In the genomic region with DNA sequence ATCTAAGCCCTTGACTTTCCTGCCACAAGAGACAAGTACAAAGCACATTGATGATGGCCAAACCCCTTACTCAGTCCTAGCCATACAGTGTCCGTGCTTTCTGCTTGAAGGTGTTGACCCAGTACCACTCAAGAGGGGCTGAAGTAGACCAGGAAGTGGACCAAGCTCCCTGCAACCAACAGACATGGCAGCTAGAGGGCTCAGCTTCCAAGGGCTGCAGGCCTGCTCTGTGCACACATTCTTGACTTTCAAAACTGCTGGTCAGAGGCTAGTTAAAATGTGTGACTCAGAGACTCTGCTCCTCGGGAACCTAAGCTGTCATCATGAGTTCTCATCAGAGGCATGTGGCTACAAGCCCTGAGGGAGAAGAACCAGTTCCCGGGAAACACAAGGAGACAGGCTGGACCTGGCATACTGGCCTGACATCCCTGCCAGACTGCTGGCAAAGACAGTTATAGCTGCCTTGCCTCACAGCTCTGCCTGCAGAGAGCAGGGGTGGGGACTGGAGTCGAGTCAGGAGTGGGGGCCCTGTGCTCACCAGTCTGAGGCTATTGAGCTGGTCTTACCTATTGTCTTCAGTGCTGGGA, we compare ENCODE assay signal across 12 mouse cellular contexts. TPM values are rescaled to one million over a fixed set of nuclear protein-coding genes. Genes with fewer than 3 reads are reported as not detected.
DNase-seq lines count a peak whose midpoint lies in the region; ATAC-seq and TF ChIP-seq lines count a peak whose summit lies in the region.
"Had no signal": no experiment of that assay in that cellular context is flagged by ENCODE, and none has a peak within 500 bp of the region (broad histone marks: within the 10 kb centered on the region; RNA-seq: fewer than 3 reads in every experiment).

No protein-coding gene starts in this region.

- 0 out of 2 replicates have a peak, but pooled peaks have one; percentile 15 for TF ChIP-seq CTCF in cortical plate, adult 2 months (IDR thresholded peaks at IDR 0.05; ENCODE audit: extremely low read depth, insufficient read depth, low read length)
- TF ChIP-seq CTCF in kidney, adult 2 months (conservative IDR thresholded peaks at IDR 0.05; ENCODE audit: insufficient read depth, insufficient read length, low read depth, low read length), result no peak
- TF ChIP-seq CTCF in lung, postnatal 0 days (IDR thresholded peaks at IDR 0.05), result no peak

- H3K9me3 ChIP-seq in lung, postnatal 0 days (ENCODE audit: low read length), result no peaks in the 10 kb centered on the region
- H3K9me3 ChIP-seq: neural tube, embryonic 13.5 days; stomach, embryonic 15.5 days had no signal

- no peak overlapping the region for H3K4me2 ChIP-seq in lung, postnatal 0 days (replicated peaks; ENCODE audit: low read depth, low read length)
- H3K4me2 ChIP-seq: neural tube, embryonic 13.5 days; stomach, embryonic 15.5 days had no signal

- no peak for TF ChIP-seq POLR2A in cortical plate, adult 2 months (IDR thresholded peaks at IDR 0.05; ENCODE audit: extremely low read depth, insufficient read depth, low read length)
- TF ChIP-seq POLR2A in kidney, adult 2 months (IDR thresholded peaks at IDR 0.05; ENCODE audit: low read depth, low read length), result no peak

- no peaks in the 10 kb centered on the region for H3K36me3 ChIP-seq in kidney, adult 2 months (ENCODE audit: control insufficient read depth, insufficient read depth, low read length)
- no peaks in the 10 kb centered on the region for H3K36me3 ChIP-seq in lung, postnatal 0 days (ENCODE audit: insufficient read depth, low read length)
- H3K36me3 ChIP-seq: neural tube, embryonic 13.5 days; stomach, embryonic 15.5 days had no signal

- DNase-seq in gastrocnemius, adult 8-10 months (ENCODE audit: low spot score in 2 of 2), result peak; percentile 17 to 59
- no peak for DNase-seq in gastrocnemius, postnatal 36 days
- DNase-seq in retina, postnatal 1 day, result peak; percentile 76
- DNase-seq in retina, embryonic 14.5 days (ENCODE audit: low spot score), result no peak
- DNase-seq in urinary bladder, postnatal 25 days (ENCODE audit: low spot score), result peak; percentile 66
- DNase-seq in kidney, adult 2 months, result no peak
- no peak for DNase-seq in lung, postnatal 0 days (ENCODE audit: low spot score)
- DNase-seq: heart, postnatal 10 days; lung, postnatal 4 days had no signal

- TF ChIP-seq EP300 in lung, postnatal 0 days (IDR thresholded peaks at IDR 0.05), result no peak

- no peaks in the 10 kb centered on the region for H3K27me3 ChIP-seq in kidney, adult 2 months (replicated peaks; ENCODE audit: control insufficient read depth, insufficient read depth, low read length)
- H3K27me3 ChIP-seq in lung, postnatal 0 days (replicated peaks; ENCODE audit: insufficient read depth, low read length), result no peaks in the 10 kb centered on the region
- H3K27me3 ChIP-seq: neural tube, embryonic 13.5 days had no signal

- intact Hi-C loops in gastrocnemius, postnatal 36 days (cut with DNase I), result no loop called here

- no peak overlapping the region for H3K27ac ChIP-seq in cortical plate, adult 2 months (ENCODE audit: insufficient read depth, low read length)
- no peak overlapping the region for H3K27ac ChIP-seq in kidney, adult 2 months (ENCODE audit: insufficient read depth, low read depth, low read length)
- H3K27ac ChIP-seq in lung, postnatal 0 days (ENCODE audit: low read length), result no peak overlapping the region
- H3K27ac ChIP-seq: neural tube, embryonic 13.5 days; stomach, embryonic 15.5 days had no signal

- peaks cover 3% of the 10 kb centered on the region; the same call in 1 of the 2 replicates for H3K4me1 ChIP-seq in cortical plate, adult 2 months (ENCODE audit: control insufficient read depth, insufficient read depth, low read length)
- H3K4me1 ChIP-seq in kidney, adult 2 months (ENCODE audit: control insufficient read depth, insufficient read depth, low read length), result no peaks in the 10 kb centered on the region
- no peaks in the 10 kb centered on the region for H3K4me1 ChIP-seq in lung, postnatal 0 days (ENCODE audit: insufficient read depth, low read depth, low read length)
- H3K4me1 ChIP-seq: stomach, embryonic 15.5 days had no signal

- ATAC-seq in lung, postnatal 0 days, result no peak

- H3K9ac ChIP-seq in lung, postnatal 0 days (replicated peaks; ENCODE audit: low read depth), result no peak overlapping the region
- H3K9ac ChIP-seq: neural tube, embryonic 13.5 days; stomach, embryonic 15.5 days had no signal

- no peak overlapping the region for H3K4me3 ChIP-seq in cortical plate, adult 2 months (ENCODE audit: insufficient read depth, low read length)
- H3K4me3 ChIP-seq in kidney, adult 2 months (ENCODE audit: insufficient read depth, low read depth, low read length), result no peak overlapping the region
- H3K4me3 ChIP-seq in lung, postnatal 0 days (ENCODE audit: low read depth, low read length), result no peak overlapping the region
- H3K4me3 ChIP-seq: neural tube, embryonic 13.5 days; stomach, embryonic 15.5 days had no signal

- 63% methylated on average over 4 of the region's 4 CpGs for WGBS in kidney, adult 2 months
- WGBS in lung, postnatal 0 days, result 55% methylated on average over 4 of the region's 4 CpGs

RNA-seq across cellular contexts. Expression of a gene that starts 37.4 kb away (rescaled TPM):
- not detected for total RNA-seq in gastrocnemius, adult 8-10 months (2022)
- total RNA-seq in gastrocnemius, postnatal 36 days (2021), result not detected
- 0.08 TPM in 1 of 2 replicates, not detected in the other for polyA plus RNA-seq in cortical plate, adult 2 months (2012; rRNA removed)
- not detected in 2 replicates for polyA plus RNA-seq in kidney, adult 2 months (2012; rRNA removed)
- polyA plus RNA-seq in lung, postnatal 0 days (2015; fragmentation: Nextera tagmentation; extraction: Ambion mirVana), result not detected in 2 replicates
- total RNA-seq: heart, postnatal 10 days had no signal

Comparison
In these comparisons a context has a peak if more than half of its experiments do, and no peak if none do; other contexts are left out.
1. DNase-seq: peak in gastrocnemius, adult 8-10 months (2 of 2), retina, postnatal 1 day (single experiment) and urinary bladder, postnatal 25 days (single experiment); none in gastrocnemius, postnatal 36 days (0 of 2), retina, embryonic 14.5 days (single experiment), kidney, adult 2 months (single experiment) and lung, postnatal 0 days (single experiment).